Mouse (Mus musculus): ENCODE data around the gene Socs4.

Gene Socs4

GRCm38 (mm10) chr14:47340231-47340925 is 63.6 kb downstream of the Socs4 start:
- no peak for DNase-seq (ENCODE audit: low spot score in 2 of 2)

- DNase-seq (ENCODE audit: low spot score in 2 of 2): no peak
Measured at GRCm38 (mm10) chr14:47341811-47342291, 65.1 kb downstream of the Socs4 start.

Data from right cerebral cortex, adult 2 months (tissue).